Mouse (Mus musculus) bone marrow macrophage, adult 2 months (primary cell): ENCODE measurements around the gene Gm21190.
"Not testable (repeated sequence)": the region's sequence is repeated elsewhere in the genome, so short reads cannot be mapped to it uniquely, and the experiment has no call there.

Experiments used
- CTCF ChIP-seq: IDR thresholded peaks from 2 replicates; pipeline ENCODE4 v1.5.1; 2012; ENCODE audit warnings: low read depth, mild to moderate bottlenecking, low read length, moderate library complexity
- POLR2A ChIP-seq: IDR thresholded peaks from 2 replicates; pipeline ENCODE4 v1.6.1; 2012; ENCODE audit warnings: mild to moderate bottlenecking, low read depth, low read length, borderline replicate concordance

- not testable (repeated sequence) for TF ChIP-seq POLR2A, CTCF
Measured at GRCm38 (mm10) chr5:15476423-15476822, 52.6 kb downstream of the Gm21190 start, which contains the start of gene Gm21149.
